Mouse (Mus musculus): Measurements from ENCODE around the gene Setdb1.

DNA sequence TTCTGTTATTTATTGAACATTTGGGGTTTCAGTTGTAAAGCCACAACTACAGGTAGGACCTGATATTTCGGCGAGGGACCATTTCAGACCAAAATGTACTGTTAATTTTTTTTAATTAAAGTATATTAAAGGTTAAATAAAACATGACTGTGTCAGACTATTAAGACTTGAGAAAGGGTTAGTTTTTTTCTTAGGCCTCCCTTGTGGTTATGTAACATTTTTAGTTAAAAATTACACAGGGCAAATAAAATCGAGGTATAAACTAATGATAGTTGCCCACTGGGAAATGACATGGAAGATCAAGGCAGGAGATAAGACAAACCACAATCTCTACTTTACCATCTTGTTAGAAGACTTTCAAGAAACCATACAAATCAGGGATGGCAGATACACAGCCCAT lies 33.6 kb downstream of the Setdb1 start:
- TF ChIP-seq POLR2A (IDR thresholded peaks at IDR 0.05; ENCODE audit: insufficient read depth, low read depth, low read length) (no peak), CTCF (IDR thresholded peaks at IDR 0.05; ENCODE audit: insufficient read depth, low read depth, low read length) (no peak)

All from olfactory bulb, adult 2 months (tissue).